Mouse (Mus musculus): ENCODE measurements around the gene Slx4ip. TPM values are rescaled to one million over a fixed set of nuclear protein-coding genes. Genes with fewer than 3 reads are reported as not detected.

Slx4ip gene
- polyA plus RNA-seq, 1 experiment = 0.58 TPM

DNA sequence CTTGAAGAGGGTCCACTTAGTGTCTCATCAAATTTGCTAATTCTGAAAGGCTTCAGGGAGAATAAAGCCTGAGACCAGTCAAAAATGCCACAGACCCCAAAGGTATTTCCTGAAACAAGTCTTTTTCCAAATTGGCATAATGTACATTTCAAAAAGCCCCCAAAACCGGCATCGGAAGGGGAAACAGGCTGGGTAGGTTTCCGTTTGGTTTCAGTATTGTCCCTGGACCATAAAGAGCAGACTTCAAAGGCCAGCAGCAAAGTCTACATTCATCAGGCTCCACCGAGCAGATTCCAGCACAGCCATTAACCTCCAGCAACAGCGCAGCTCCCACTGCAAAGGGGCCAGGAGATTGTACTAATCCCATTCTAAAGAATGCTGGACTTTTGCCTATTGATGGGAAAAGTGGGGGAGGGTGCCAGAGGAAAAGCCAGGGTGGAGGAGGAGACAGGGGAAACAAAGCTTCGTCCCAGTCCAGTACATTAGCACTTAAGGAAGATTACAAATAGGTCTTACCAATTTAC is 208.3 kb downstream of the Slx4ip start:
- TF ChIP-seq CTCF (conservative IDR thresholded peaks at IDR 0.05; ENCODE audit: insufficient read depth, insufficient read length, low read depth, low read length) (no peak), POLR2A (IDR thresholded peaks at IDR 0.05; ENCODE audit: low read depth, low read length) (no peak)
- 46% methylated on average over 6 of the region's 6 CpGs for WGBS
- Histone ChIP-seq H3K27ac (ENCODE audit: insufficient read depth, low read depth, low read length) (no peak overlapping the region), H3K4me1 (ENCODE audit: control insufficient read depth, insufficient read depth, low read length) (no peaks in the 10 kb centered on the region), H3K36me3 (ENCODE audit: control insufficient read depth, insufficient read depth, low read length) (no peaks in the 10 kb centered on the region), H3K4me3 (ENCODE audit: insufficient read depth, low read depth, low read length) (no peak overlapping the region), H3K27me3 (replicated peaks; ENCODE audit: control insufficient read depth, insufficient read depth, low read length) (no peaks in the 10 kb centered on the region)
- no peak for DNase-seq

DNA sequence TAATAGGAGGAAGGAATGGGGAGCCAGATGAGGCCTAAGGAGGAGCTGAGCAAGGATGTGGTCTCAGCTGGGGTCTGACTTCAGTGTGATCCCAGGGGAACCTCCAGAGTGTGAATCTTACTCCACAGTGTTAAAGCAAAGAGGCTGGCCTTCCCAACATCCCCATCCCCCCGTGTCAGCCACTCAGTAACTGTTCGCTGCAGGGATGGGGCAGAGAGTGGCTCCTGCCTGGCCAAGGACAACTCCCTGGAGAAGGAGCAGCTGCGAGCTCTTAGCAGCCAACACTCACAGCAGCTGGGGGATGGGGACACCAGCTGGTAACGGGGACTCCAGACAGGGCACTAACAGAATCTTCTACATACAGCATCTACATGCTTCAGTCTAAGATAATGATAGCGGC is 210.1 kb downstream of the Slx4ip start:
- H3K4me3 ChIP-seq (ENCODE audit: insufficient read depth, low read depth, low read length) = no peak overlapping the region
- no peaks in the 10 kb centered on the region for H3K36me3 ChIP-seq (ENCODE audit: control insufficient read depth, insufficient read depth, low read length)
- H3K27me3 ChIP-seq (replicated peaks; ENCODE audit: control insufficient read depth, insufficient read depth, low read length) = no peaks in the 10 kb centered on the region
- TF ChIP-seq POLR2A (IDR thresholded peaks at IDR 0.05; ENCODE audit: low read depth, low read length) (no peak), CTCF (conservative IDR thresholded peaks at IDR 0.05; ENCODE audit: insufficient read depth, insufficient read length, low read depth, low read length) (no peak)
- no peaks in the 10 kb centered on the region for H3K4me1 ChIP-seq (ENCODE audit: control insufficient read depth, insufficient read depth, low read length)
- 60% methylated on average over 5 of the region's 5 CpGs for WGBS
- DNase-seq = no peak
- no peak overlapping the region for H3K27ac ChIP-seq (ENCODE audit: insufficient read depth, low read depth, low read length)

DNA sequence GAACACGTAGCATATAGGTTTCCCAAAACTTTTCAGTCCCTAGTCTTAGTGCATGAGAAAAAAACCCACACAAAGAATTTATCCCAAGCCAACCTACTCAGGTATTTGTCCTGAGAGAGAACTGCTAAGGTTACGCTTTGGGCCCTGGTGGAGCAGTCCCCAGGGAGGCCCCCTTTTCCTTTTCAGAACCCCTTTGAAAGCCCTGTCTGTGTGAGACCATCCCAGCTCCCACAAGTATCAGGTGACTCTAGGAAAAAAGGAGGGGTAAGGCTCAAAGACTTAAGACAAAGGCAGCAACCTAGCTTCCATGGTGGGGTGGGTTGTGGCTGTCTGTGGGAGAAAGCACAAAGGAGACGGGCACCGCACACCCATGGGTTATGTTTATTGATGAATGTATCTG is 216.2 kb downstream of the Slx4ip start:
- no peaks in the 10 kb centered on the region; the same call in 1 of the 2 replicates for H3K4me1 ChIP-seq (ENCODE audit: control insufficient read depth, insufficient read depth, low read length)
- WGBS = 83% methylated on average over 4 of the region's 4 CpGs
- H3K4me3 ChIP-seq (ENCODE audit: insufficient read depth, low read depth, low read length) = no peak overlapping the region
- H3K27me3 ChIP-seq (replicated peaks; ENCODE audit: control insufficient read depth, insufficient read depth, low read length) = no peaks in the 10 kb centered on the region
- TF ChIP-seq POLR2A (IDR thresholded peaks at IDR 0.05; ENCODE audit: low read depth, low read length) (no peak), CTCF (conservative IDR thresholded peaks at IDR 0.05; ENCODE audit: insufficient read depth, insufficient read length, low read depth, low read length) (no peak)
- DNase-seq = no peak
- H3K27ac ChIP-seq (ENCODE audit: insufficient read depth, low read depth, low read length) = no peak overlapping the region
- no peaks in the 10 kb centered on the region for H3K36me3 ChIP-seq (ENCODE audit: control insufficient read depth, insufficient read depth, low read length)

DNA sequence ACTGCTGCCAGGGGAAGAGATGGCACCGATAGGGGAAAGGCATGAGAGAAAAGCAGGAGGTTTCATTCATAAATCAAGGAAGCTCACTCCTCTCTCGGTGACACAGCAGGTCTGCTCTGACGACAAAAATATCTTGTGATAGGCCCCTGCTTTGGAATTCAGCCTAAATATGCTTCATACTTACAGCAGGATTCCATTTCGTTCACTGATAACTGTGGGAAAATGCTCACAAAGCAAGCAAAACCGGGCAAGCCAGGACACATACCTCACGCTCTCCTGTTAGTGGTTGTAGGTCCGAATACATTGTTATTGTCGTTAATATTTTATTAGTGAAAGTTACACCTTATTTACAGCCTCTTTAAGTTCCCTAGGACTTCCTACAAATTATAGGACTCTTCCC is 216.9 kb downstream of the Slx4ip start:
- H3K27me3 ChIP-seq (replicated peaks; ENCODE audit: control insufficient read depth, insufficient read depth, low read length) = no peaks in the 10 kb centered on the region
- no peak overlapping the region for H3K27ac ChIP-seq (ENCODE audit: insufficient read depth, low read depth, low read length)
- no peak for DNase-seq
- WGBS = 60% methylated on average over 8 of the region's 8 CpGs
- TF ChIP-seq POLR2A (IDR thresholded peaks at IDR 0.05; ENCODE audit: low read depth, low read length) (no peak), CTCF (conservative IDR thresholded peaks at IDR 0.05; ENCODE audit: insufficient read depth, insufficient read length, low read depth, low read length) (no peak)
- no peaks in the 10 kb centered on the region for H3K36me3 ChIP-seq (ENCODE audit: control insufficient read depth, insufficient read depth, low read length)
- no peaks in the 10 kb centered on the region; the same call in 1 of the 2 replicates for H3K4me1 ChIP-seq (ENCODE audit: control insufficient read depth, insufficient read depth, low read length)
- no peak overlapping the region for H3K4me3 ChIP-seq (ENCODE audit: insufficient read depth, low read depth, low read length)

DNA sequence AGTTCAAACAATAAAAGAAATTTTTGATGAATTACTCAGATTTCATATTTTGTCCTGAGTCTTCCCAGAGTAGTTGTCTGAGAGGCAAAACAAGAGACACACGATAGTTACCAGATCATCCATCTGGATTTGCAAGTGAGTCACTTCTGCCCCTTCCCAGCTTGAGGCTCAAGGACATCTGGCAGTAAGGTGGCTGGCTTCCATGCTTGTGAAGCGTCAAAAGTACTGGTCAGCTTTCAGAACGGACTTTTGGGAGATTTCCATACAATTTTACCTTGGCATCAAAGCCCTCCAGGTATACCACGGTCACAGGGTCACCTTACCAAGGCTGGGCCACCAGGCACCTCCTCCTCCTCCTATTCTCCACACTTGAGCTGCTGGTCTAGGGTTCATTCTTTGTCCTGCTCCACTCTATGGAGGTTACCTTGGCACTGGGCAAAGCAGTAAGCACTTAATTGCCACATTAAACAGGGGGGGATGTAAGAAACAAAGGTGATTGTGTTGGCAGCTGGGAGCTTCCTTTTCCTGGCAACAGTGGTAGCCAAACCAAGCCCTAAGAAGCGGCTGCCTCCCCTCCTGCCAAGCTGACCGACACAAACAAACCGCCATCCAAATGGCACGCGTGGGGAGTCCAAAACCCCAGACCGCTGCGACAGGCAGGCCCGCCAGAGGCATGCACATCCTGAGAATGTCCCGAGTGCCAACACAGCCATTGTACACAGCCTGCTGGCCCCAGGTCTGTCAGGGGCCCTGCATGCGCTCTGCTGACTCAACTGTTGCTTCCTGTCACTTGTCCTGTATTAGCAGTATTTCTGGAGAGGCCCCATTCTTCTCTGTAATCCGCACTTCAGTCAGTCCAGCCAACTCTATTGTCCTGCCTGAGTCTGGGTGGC is 218.5 kb downstream of the Slx4ip start:
- Histone ChIP-seq H3K27me3 (replicated peaks; ENCODE audit: control insufficient read depth, insufficient read depth, low read length) (no peaks in the 10 kb centered on the region), H3K36me3 (ENCODE audit: control insufficient read depth, insufficient read depth, low read length) (no peaks in the 10 kb centered on the region), H3K27ac (ENCODE audit: insufficient read depth, low read depth, low read length) (0 out of 2 replicates have a peak overlapping the region, but pooled peaks have one; percentile 25), H3K4me1 (ENCODE audit: control insufficient read depth, insufficient read depth, low read length) (no peaks in the 10 kb centered on the region; the same call in 1 of the 2 replicates), H3K4me3 (ENCODE audit: insufficient read depth, low read depth, low read length) (no peak overlapping the region)
- TF ChIP-seq CTCF (conservative IDR thresholded peaks at IDR 0.05; ENCODE audit: insufficient read depth, insufficient read length, low read depth, low read length) (no peak), POLR2A (IDR thresholded peaks at IDR 0.05; ENCODE audit: low read depth, low read length) (no peak)
- peak; percentile 41 for DNase-seq
- 45% methylated on average over 15 of the region's 15 CpGs for WGBS

DNA sequence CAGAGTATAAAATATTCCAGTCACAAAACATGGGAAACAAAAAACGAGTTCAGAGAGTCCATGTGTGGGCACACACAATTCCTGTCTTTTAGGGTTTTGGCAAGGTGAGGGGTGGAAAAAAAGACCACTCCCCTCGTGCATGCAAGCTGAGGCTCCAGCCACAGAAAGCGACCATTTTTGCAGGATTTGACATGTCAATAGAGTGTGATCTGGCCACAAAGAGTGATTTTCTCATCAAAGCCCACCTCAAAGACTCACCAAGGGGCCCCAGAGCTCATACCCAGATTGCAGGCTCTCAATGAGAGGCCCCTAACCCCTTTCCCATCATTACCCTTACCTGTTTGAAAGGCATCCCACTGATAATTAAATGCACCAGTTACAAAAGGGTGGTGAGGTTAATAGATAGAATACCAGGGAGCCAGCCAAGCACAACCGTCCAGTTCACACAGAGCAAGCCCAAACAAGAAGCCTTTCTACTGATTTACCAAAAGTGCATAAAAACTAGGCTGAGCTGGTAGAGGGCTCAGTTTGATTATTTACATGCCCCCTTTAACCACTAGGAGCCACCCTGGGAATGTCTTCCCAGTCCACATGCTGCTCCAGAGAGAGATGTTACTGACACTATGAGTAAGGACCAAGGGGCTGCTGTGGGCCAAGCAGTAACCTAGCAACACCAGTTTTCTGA is 219.3 kb downstream of the Slx4ip start:
- 40% methylated on average over 4 of the region's 4 CpGs for WGBS
- Histone ChIP-seq H3K27ac (ENCODE audit: insufficient read depth, low read depth, low read length) (no peak overlapping the region), H3K4me1 (ENCODE audit: control insufficient read depth, insufficient read depth, low read length) (no peaks in the 10 kb centered on the region; the same call in 1 of the 2 replicates), H3K4me3 (ENCODE audit: insufficient read depth, low read depth, low read length) (no peak overlapping the region), H3K36me3 (ENCODE audit: control insufficient read depth, insufficient read depth, low read length) (no peaks in the 10 kb centered on the region), H3K27me3 (replicated peaks; ENCODE audit: control insufficient read depth, insufficient read depth, low read length) (no peaks in the 10 kb centered on the region)
- peak; percentile 61 for DNase-seq
- no peak for TF ChIP-seq POLR2A (IDR thresholded peaks at IDR 0.05; ENCODE audit: low read depth, low read length)
- TF ChIP-seq CTCF (conservative IDR thresholded peaks at IDR 0.05; ENCODE audit: insufficient read depth, insufficient read length, low read depth, low read length) = no peak

All from kidney, adult 2 months (tissue).